Mouse (Mus musculus): ENCODE data around the gene Nepro. TPM values are rescaled to one million over a fixed set of nuclear protein-coding genes. Genes with fewer than 3 reads are reported as not detected.

The Nepro gene
- polyA plus RNA-seq, 1 experiment: 3.9 TPM

DNA sequence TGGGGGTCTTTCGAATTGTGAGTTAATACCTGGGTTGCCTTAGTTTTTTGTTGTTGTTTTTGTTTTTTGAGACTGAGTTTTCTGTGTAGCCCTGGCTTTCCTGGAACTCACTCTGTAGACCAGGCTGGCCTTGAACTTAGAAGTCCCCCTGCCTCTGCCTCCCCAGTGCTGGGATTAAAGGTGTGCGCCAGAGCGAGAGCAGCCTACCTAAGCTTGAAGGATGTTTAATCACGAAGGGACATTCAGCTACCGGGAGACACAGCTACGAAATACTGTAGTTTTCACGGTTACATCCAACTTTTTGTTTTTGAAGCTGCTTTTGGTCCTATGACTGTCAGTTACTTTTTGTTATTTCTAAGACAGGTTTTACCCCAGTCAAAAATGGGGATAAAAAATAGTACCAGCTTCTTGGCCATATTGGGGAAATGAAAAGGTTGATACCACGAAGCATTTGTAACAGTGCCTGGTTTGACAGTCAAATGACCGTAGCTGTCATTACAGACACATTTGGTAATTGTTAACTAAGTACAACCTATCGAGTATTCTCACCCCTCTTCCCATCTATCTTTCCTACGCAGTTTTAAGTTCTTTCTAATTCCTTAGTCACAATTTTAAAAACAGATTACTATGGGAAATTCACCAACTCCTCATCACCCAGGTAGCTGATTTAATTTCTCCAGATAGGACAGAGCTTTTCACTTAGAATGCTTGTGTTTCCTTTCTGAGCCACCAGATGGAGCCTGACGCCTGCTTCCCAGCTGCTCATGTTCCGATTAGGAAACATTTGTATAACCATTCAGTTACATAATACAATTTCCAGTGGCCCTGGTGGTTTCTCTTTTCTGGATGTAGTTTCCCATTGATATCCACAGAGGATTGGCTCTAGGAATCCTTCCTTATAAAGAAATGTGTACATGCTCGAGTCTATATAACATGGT is 1.5 kb downstream of the Nepro start:
- H3K4me1 ChIP-seq (ENCODE audit: control insufficient read depth, insufficient read depth, low read length): peaks cover 2% of the 10 kb centered on the region; the same call in 1 of the 2 replicates
- peak; percentile 70 to 88 for DNase-seq
- no peak overlapping the region for H3K27ac ChIP-seq (ENCODE audit: insufficient read depth, low read length)
- H3K4me3 ChIP-seq (replicated peaks; ENCODE audit: insufficient read depth, low read depth, low read length): no peak overlapping the region
- no peaks in the 10 kb centered on the region for H3K27me3 ChIP-seq (ENCODE audit: control insufficient read depth, insufficient read depth, low read length)
- TF ChIP-seq CTCF (IDR thresholded peaks at IDR 0.05; ENCODE audit: borderline replicate concordance, insufficient read depth, low read depth, low read length): peak; percentile 84
- TF ChIP-seq POLR2A (IDR thresholded peaks at IDR 0.05; ENCODE audit: borderline replicate concordance, insufficient read depth, low read length): no peak
- 35% methylated on average over 14 of the region's 14 CpGs for WGBS

DNA sequence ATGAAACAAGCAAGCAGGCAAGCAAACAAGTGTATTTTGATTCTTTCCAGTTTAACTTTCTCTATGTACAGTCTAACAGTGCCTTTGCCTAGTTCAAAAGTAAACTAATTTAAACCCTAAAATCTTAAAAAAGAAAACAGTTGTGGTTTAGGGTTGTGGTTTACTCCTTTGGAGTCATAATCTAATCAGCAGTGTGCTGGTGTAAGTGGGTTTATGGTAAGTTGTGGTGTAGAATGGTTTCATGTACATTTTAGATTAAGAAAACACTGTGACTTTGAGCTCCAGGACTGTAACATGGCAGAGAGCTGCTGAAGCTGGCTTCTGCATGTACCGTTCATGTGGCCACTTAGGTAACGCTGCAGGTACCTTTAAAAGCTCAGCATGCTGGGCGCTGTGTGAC is 3.4 kb downstream of the Nepro start:
- H3K4me1 ChIP-seq (ENCODE audit: control insufficient read depth, insufficient read depth, low read length): peaks cover 2% of the 10 kb centered on the region; the same call in 1 of the 2 replicates
- no peaks in the 10 kb centered on the region; the same call in 1 of the 2 replicates for H3K27me3 ChIP-seq (ENCODE audit: control insufficient read depth, insufficient read depth, low read length)
- no peak overlapping the region for H3K4me3 ChIP-seq (replicated peaks; ENCODE audit: insufficient read depth, low read depth, low read length)
- WGBS: 95% methylated on average over 3 of the region's 3 CpGs
- DNase-seq: no peak
- TF ChIP-seq CTCF (IDR thresholded peaks at IDR 0.05; ENCODE audit: borderline replicate concordance, insufficient read depth, low read depth, low read length) (no peak), POLR2A (IDR thresholded peaks at IDR 0.05; ENCODE audit: borderline replicate concordance, insufficient read depth, low read length) (no peak)
- no peak overlapping the region for H3K27ac ChIP-seq (ENCODE audit: insufficient read depth, low read length)

DNA sequence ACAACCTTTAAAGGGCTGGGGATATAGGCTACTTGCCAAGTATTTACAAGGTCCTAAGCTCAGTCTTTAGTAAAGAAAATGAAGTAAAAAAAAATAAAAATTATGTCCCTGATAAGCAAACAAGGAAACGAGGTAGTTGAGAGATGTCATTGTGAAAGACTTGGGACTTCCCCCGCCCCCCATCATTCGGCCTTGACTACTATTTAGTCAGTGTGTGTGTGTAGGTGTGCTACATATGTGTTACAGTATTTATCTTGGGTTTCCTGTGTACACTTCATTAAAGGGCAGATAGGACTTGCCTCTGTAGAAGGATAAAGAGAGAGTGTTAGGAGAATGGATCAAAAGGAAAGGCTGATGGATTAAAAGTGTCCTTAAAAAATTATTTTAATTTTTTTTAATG is 10.0 kb downstream of the Nepro start:
- Histone ChIP-seq H3K27ac (ENCODE audit: insufficient read depth, low read length) (no peak overlapping the region), H3K4me3 (replicated peaks; ENCODE audit: insufficient read depth, low read depth, low read length) (no peak overlapping the region), H3K27me3 (ENCODE audit: control insufficient read depth, insufficient read depth, low read length) (no peaks in the 10 kb centered on the region; the same call in 1 of the 2 replicates), H3K4me1 (ENCODE audit: control insufficient read depth, insufficient read depth, low read length) (no peaks in the 10 kb centered on the region)
- no peak for DNase-seq
- TF ChIP-seq POLR2A (IDR thresholded peaks at IDR 0.05; ENCODE audit: borderline replicate concordance, insufficient read depth, low read length) (no peak), CTCF (IDR thresholded peaks at IDR 0.05; ENCODE audit: borderline replicate concordance, insufficient read depth, low read depth, low read length) (no peak)
- WGBS: 86% methylated on average over 3 of the region's 3 CpGs

GRCm38 (mm10) chr16:44735676-44736075 is 11.6 kb downstream of the Nepro start:
- WGBS: 88% methylated on average over 5 of the region's 5 CpGs
- no peak for DNase-seq
- H3K27ac ChIP-seq (ENCODE audit: insufficient read depth, low read length): no peak overlapping the region
- H3K4me3 ChIP-seq (replicated peaks; ENCODE audit: insufficient read depth, low read depth, low read length): no peak overlapping the region
- no peaks in the 10 kb centered on the region for H3K4me1 ChIP-seq (ENCODE audit: control insufficient read depth, insufficient read depth, low read length)
- no peak for TF ChIP-seq CTCF (IDR thresholded peaks at IDR 0.05; ENCODE audit: borderline replicate concordance, insufficient read depth, low read depth, low read length)
- no peak for TF ChIP-seq POLR2A (IDR thresholded peaks at IDR 0.05; ENCODE audit: borderline replicate concordance, insufficient read depth, low read length)
- H3K27me3 ChIP-seq (ENCODE audit: control insufficient read depth, insufficient read depth, low read length): no peaks in the 10 kb centered on the region; the same call in 1 of the 2 replicates

DNA sequence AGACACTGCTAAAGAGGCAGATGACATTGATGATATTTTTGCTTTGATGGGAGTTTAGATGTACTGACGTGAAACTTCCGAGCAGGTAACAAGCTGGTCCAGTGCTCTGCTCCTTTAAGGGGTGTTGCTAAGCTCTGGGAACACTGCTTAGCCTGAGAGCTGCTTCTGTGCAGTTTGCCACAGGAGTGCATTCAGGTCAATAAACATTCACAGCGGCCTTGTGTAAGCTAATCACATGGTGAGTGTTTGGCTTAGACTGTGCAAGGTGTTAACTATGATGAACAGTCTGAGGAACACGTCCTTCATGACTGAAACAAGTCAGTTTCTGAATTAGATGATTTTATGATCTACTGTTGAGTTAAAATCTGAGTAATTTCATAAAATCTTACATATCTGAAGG is 12.0 kb downstream of the Nepro start:
- no peak for TF ChIP-seq CTCF (IDR thresholded peaks at IDR 0.05; ENCODE audit: borderline replicate concordance, insufficient read depth, low read depth, low read length)
- no peak for TF ChIP-seq POLR2A (IDR thresholded peaks at IDR 0.05; ENCODE audit: borderline replicate concordance, insufficient read depth, low read length)
- Histone ChIP-seq H3K4me3 (replicated peaks; ENCODE audit: insufficient read depth, low read depth, low read length) (no peak overlapping the region), H3K4me1 (ENCODE audit: control insufficient read depth, insufficient read depth, low read length) (no peaks in the 10 kb centered on the region), H3K27ac (ENCODE audit: insufficient read depth, low read length) (no peak overlapping the region), H3K27me3 (ENCODE audit: control insufficient read depth, insufficient read depth, low read length) (no peaks in the 10 kb centered on the region)
- WGBS: 83% methylated on average over 4 of the region's 4 CpGs
- no peak for DNase-seq

DNA sequence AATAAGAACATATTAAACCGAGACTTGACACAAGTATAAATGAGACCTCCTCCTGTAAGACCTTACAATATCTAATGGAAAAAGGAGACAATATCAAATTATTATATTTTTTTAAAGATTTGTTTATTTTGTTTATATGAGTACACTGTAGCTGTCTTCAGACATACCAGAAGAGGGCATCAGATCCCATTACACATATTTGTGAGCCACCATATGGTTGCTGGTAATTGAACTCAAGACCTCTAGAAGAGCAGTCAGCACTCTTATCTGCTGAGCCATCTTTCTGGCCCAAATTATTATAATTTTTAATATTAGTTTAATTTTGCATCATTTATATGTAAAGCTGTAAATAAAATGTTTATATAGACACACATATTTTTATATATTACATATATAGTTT is 18.7 kb downstream of the Nepro start:
- WGBS: 90% methylated on average over 1 of the region's 1 CpGs
- TF ChIP-seq POLR2A (IDR thresholded peaks at IDR 0.05; ENCODE audit: borderline replicate concordance, insufficient read depth, low read length) (no peak), CTCF (IDR thresholded peaks at IDR 0.05; ENCODE audit: borderline replicate concordance, insufficient read depth, low read depth, low read length) (no peak)
- Histone ChIP-seq H3K27ac (ENCODE audit: insufficient read depth, low read length) (no peak overlapping the region), H3K4me1 (ENCODE audit: control insufficient read depth, insufficient read depth, low read length) (no peaks in the 10 kb centered on the region; the same call in 1 of the 2 replicates), H3K4me3 (replicated peaks; ENCODE audit: insufficient read depth, low read depth, low read length) (no peak overlapping the region), H3K27me3 (ENCODE audit: control insufficient read depth, insufficient read depth, low read length) (no peaks in the 10 kb centered on the region)
- DNase-seq: no peak

- peak overlapping the region; percentile 83 for H3K4me3 ChIP-seq (replicated peaks; ENCODE audit: insufficient read depth, low read depth, low read length)
- peak overlapping the region; percentile 96 for H3K27ac ChIP-seq (ENCODE audit: insufficient read depth, low read length)
- TF ChIP-seq POLR2A (IDR thresholded peaks at IDR 0.05; ENCODE audit: borderline replicate concordance, insufficient read depth, low read length): no peak
- no peak for TF ChIP-seq CTCF (IDR thresholded peaks at IDR 0.05; ENCODE audit: borderline replicate concordance, insufficient read depth, low read depth, low read length)
- DNase-seq: no peak
- H3K27me3 ChIP-seq (ENCODE audit: control insufficient read depth, insufficient read depth, low read length): no peaks in the 10 kb centered on the region
- 4% methylated on average over 14 of the region's 14 CpGs for WGBS
- no peaks in the 10 kb centered on the region; the same call in 1 of the 2 replicates for H3K4me1 ChIP-seq (ENCODE audit: control insufficient read depth, insufficient read depth, low read length)
Observed at GRCm38 (mm10) chr16:44745471-44745865, 21.4 kb downstream of the Nepro start.
